Mouse (Mus musculus): ENCODE measurements at regions not wholly inside any gene's neighbourhood (a gene's known extent, or its start where the extent isn't known, plus 50 kb on each side); places are given as distances from the start of the nearest gene placed in this dataset.

GRCm38 (mm10) chr7:64077526-64077925 is 76.1 kb upstream of the Trpm1 start:
- TF ChIP-seq CTCF (IDR thresholded peaks at IDR 0.05; ENCODE audit: control insufficient read depth, insufficient read depth, insufficient replicate concordance, low read depth, low read length) (no peak), POLR2A (IDR thresholded peaks at IDR 0.05; ENCODE audit: control insufficient read depth, low read depth, low read length) (no peak)

All from testis, adult 2 months (tissue).